Mouse (Mus musculus) midbrain, embryonic 13.5 days (tissue): ENCODE data around the gene Slc38a10. TPM values are rescaled to one million over a fixed set of nuclear protein-coding genes. Genes with fewer than 3 reads are reported as not detected.

Experiments used
- ATAC-seq: fragments of 200-750 bp; cut with Nextera tagmentation; 2 replicates; pipeline ENCODE4 v1.8.0; 2017; ENCODE audit warnings: mild to moderate bottlenecking, moderate TSS enrichment, moderate library complexity
- H3K27ac ChIP-seq: fragments of 300-500 bp; sonication (generic); 2 replicates; pipeline ENCODE4 v1.5.1; 2015; ENCODE audit warnings: inconsistent platforms, mild to moderate bottlenecking, moderate library complexity
- H3K27me3 ChIP-seq: fragments of 300-500 bp; sonication (generic); 2 replicates; pipeline ENCODE4 v1.6.1; 2015; ENCODE audit warnings: mild to moderate bottlenecking, inconsistent platforms
- H3K36me3 ChIP-seq: fragments of 300-500 bp; sonication (generic); 2 replicates; pipeline ENCODE4 v1.6.1; 2015; ENCODE audit warnings: mild to moderate bottlenecking, inconsistent platforms
- H3K4me1 ChIP-seq: fragments of 300-500 bp; sonication (generic); replicated peaks from 2 replicates; pipeline ENCODE4 v1.6.1; 2015; ENCODE audit warnings: inconsistent platforms
- H3K4me2 ChIP-seq: fragments of 300-500 bp; sonication (generic); replicated peaks from 2 replicates; pipeline ENCODE4 v1.6.1; 2015; ENCODE audit warnings: moderate library complexity, mild to moderate bottlenecking, inconsistent platforms
- H3K4me3 ChIP-seq: fragments of 300-500 bp; sonication (generic); replicated peaks from 2 replicates; pipeline ENCODE4 v1.5.1; 2015; ENCODE audit warnings: mild to moderate bottlenecking, inconsistent platforms
- H3K9ac ChIP-seq: fragments of 300-500 bp; sonication (generic); replicated peaks from 2 replicates; pipeline ENCODE4 v1.6.1; 2015; ENCODE audit warnings: mild to moderate bottlenecking, inconsistent platforms
- H3K9me3 ChIP-seq: fragments of 300-500 bp; sonication (generic); 2 replicates; pipeline ENCODE4 v1.6.1; 2016; ENCODE audit warnings: mild to moderate bottlenecking, inconsistent platforms
- WGBS: fragments of 180-500 bp; shearing (Covaris S2); methylation state at CpG from one replicate; pipeline ENCODE4 v1.1.7; 2015; 5-methylcytosine and 5-hydroxymethylcytosine counted together
- microRNA-seq: library from miRNA; unstranded; fragments of <30 nt; microRNA quantifications from one replicate; pipeline ENCODE4, GENCODE M21; 2016
- polyA plus RNA-seq: library from polyadenylated mRNA; unstranded; fragments of >200 nt; fragmentation: Nextera tagmentation; extraction: Ambion mirVana; gene quantifications from 2 replicates; pipeline ENCODE4 v1.2.1, GENCODE M21; 2015

Slc38a10 gene
- polyA plus RNA-seq, 1 experiment from 2014 or later, result 109 TPM

GRCm38 (mm10) chr11:120060634-120061033, 90.5 kb downstream of the Slc38a10 start:
- Histone ChIP-seq H3K4me2 (no peak overlapping the region), H3K27ac (no peak overlapping the region), H3K4me3 (no peak overlapping the region), H3K36me3 (peaks cover 29% of the 10 kb centered on the region), H3K9me3 (no peaks in the 10 kb centered on the region), H3K9ac (no peak overlapping the region), H3K27me3 (no peaks in the 10 kb centered on the region), H3K4me1 (no peaks in the 10 kb centered on the region)
- 81% methylated on average over 8 of the region's 8 CpGs for WGBS
- no peak for ATAC-seq

GRCm38 (mm10) chr11:120055953-120056732, 95.0 kb downstream of the Slc38a10 start:
- ATAC-seq, result no peak
- no peak overlapping the region for H3K4me3 ChIP-seq

More at GRCm38 (mm10) chr11:120055953-120056732, 95.0 kb downstream of the Slc38a10 start:
- no peaks in the 10 kb centered on the region for H3K36me3 ChIP-seq
- H3K4me2 ChIP-seq, result no peak overlapping the region
- no peak overlapping the region for H3K27ac ChIP-seq
- H3K27me3 ChIP-seq, result no peaks in the 10 kb centered on the region
- WGBS, result 91% methylated on average over 12 of the region's 12 CpGs
- H3K4me1 ChIP-seq, result peaks cover 8% of the 10 kb centered on the region
- H3K9me3 ChIP-seq, result no peaks in the 10 kb centered on the region
- no peak overlapping the region for H3K9ac ChIP-seq

Small RNA genes within 50 kb of the gene (microRNA-seq; reads per million reads assigned to microRNA genes)
- not detected for gene Gm25948

Other genes starting within 250 kb of the Slc38a10 start
- 107 and 112 TPM in 2 replicates for gene Chmp6, start 237.9 kb downstream of the Slc38a10 start, polyA plus RNA-seq
- gene Baiap2, start 208.6 kb downstream of the Slc38a10 start, polyA plus RNA-seq, result 9.2 and 10.0 TPM in 2 replicates
- gene Aatk, start 104.2 kb downstream of the Slc38a10 start, polyA plus RNA-seq, result 15.1 and 18.6 TPM in 2 replicates
- gene Cep131, start 64.5 kb downstream of the Slc38a10 start, polyA plus RNA-seq, result 29.3 and 37.9 TPM in 2 replicates
- gene Tepsin, start 52.6 kb downstream of the Slc38a10 start, polyA plus RNA-seq, result 19.9 and 20.9 TPM in 2 replicates
- gene Ndufaf8, start 52.4 kb downstream of the Slc38a10 start, polyA plus RNA-seq, result 59.2 and 63.7 TPM in 2 replicates
- gene Bahcc1, start 81.6 kb upstream of the Slc38a10 start, polyA plus RNA-seq, result 17.4 and 19.5 TPM in 2 replicates
- 3,928 and 4,113 TPM in 2 replicates for gene Actg1, start 197.2 kb upstream of the Slc38a10 start, polyA plus RNA-seq
- gene Fscn2, start 210.2 kb upstream of the Slc38a10 start, polyA plus RNA-seq, result 1.9 and 2.2 TPM in 2 replicates
- 80.9 and 81.1 TPM in 2 replicates for gene Faap100, start 227.4 kb upstream of the Slc38a10 start, polyA plus RNA-seq